In the genomic region with DNA sequence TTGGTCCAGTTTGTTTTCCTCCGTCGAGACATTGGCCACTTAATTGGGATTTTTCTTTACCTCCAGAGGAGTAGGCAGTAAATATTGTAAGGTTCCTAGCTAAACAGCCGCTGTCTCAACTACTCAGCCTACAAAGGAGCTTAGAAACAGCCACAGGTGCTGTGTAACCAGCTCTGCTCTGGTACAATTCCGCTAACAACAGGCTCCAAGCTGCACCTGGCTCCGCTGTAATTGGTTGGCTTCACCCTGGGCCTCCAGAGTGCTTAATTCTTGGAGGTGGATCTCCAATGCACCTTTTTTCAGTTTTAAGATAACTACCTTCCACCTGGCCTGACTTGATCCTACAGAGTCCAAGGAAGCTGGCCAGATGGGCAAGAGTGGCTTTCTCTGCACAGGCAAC, we compare ENCODE assay signal across 12 mouse cellular contexts. TPM values are rescaled to one million over a fixed set of nuclear protein-coding genes. Genes with fewer than 3 reads are reported as not detected.
DNase-seq lines count a peak whose midpoint lies in the region; ATAC-seq and TF ChIP-seq lines count a peak whose summit lies in the region.
"Had no signal": no experiment of that assay in that cellular context is flagged by ENCODE, and none has a peak within 500 bp of the region (broad histone marks: within the 10 kb centered on the region; RNA-seq: fewer than 3 reads in every experiment).

No protein-coding gene starts in this region.

- peak overlapping the region; percentile 41; the same call in 1 of the 2 replicates for H3K27ac ChIP-seq in forebrain, embryonic 15.5 days (replicated peaks)
- H3K27ac ChIP-seq in forebrain, embryonic 13.5 days, result no peak overlapping the region; the same call in 1 of the 2 replicates
- H3K27ac ChIP-seq in kidney, postnatal 0 days, result peak overlapping the region; percentile 60
- H3K27ac ChIP-seq in limb, embryonic 13.5 days, result peak overlapping the region; percentile 29; the same call in 1 of the 2 replicates

- peaks cover 34% of the 10 kb centered on the region for H3K4me1 ChIP-seq in forebrain, embryonic 15.5 days
- H3K4me1 ChIP-seq in forebrain, embryonic 13.5 days, result peaks cover 29% of the 10 kb centered on the region
- 0 out of 2 replicates have a peak, but pooled peaks cover 4% of the 10 kb centered on the region for H3K4me1 ChIP-seq in kidney, postnatal 0 days (replicated peaks; ENCODE audit: insufficient read depth, low read length)
- peaks cover 48% of the 10 kb centered on the region for H3K4me1 ChIP-seq in limb, embryonic 13.5 days

- no peak for DNase-seq in kidney, postnatal 0 days (ENCODE audit: low spot score)
- DNase-seq in kidney, adult 18-20 months, result no peak
- DNase-seq in thymus, postnatal 14 days, result peak; percentile 74
- DNase-seq in ovary, postnatal 14 days (ENCODE audit: low spot score), result no peak
- no peak for DNase-seq in left cerebral cortex, adult 8-10 months (ENCODE audit: low spot score in 2 of 2)
- DNase-seq: cerebellum, postnatal 36 days; lung, adult 2 months had no signal

- H3K4me3 ChIP-seq in forebrain, embryonic 15.5 days, result no peak overlapping the region
- no peak overlapping the region for H3K4me3 ChIP-seq in forebrain, embryonic 13.5 days
- no peak overlapping the region for H3K4me3 ChIP-seq in kidney, postnatal 0 days (replicated peaks; ENCODE audit: low read depth, low read length)
- H3K4me3 ChIP-seq in limb, embryonic 13.5 days, result no peak overlapping the region
- H3K4me3 ChIP-seq: myocyte had no signal

- no peaks in the 10 kb centered on the region for H3K27me3 ChIP-seq in forebrain, embryonic 15.5 days
- no peaks in the 10 kb centered on the region for H3K27me3 ChIP-seq in forebrain, embryonic 13.5 days
- H3K27me3 ChIP-seq in kidney, postnatal 0 days (ENCODE audit: insufficient read depth, low read length), result no peaks in the 10 kb centered on the region
- no peaks in the 10 kb centered on the region for H3K27me3 ChIP-seq in limb, embryonic 13.5 days

- peaks cover 16% of the 10 kb centered on the region for H3K36me3 ChIP-seq in forebrain, embryonic 15.5 days
- H3K36me3 ChIP-seq in forebrain, embryonic 13.5 days (ENCODE audit: poor library complexity, severe bottlenecking), result peaks cover 67% of the 10 kb centered on the region
- H3K36me3 ChIP-seq in kidney, postnatal 0 days (ENCODE audit: insufficient read depth, low read length), result peaks cover 41% of the 10 kb centered on the region
- peaks cover 84% of the 10 kb centered on the region for H3K36me3 ChIP-seq in limb, embryonic 13.5 days

- WGBS in forebrain, embryonic 15.5 days, result 87% methylated on average over 5 of the region's 5 CpGs
- whole genome bisulfite sequencing in forebrain, embryonic 13.5 days, result 91% methylated on average over 5 of the region's 5 CpGs
- 74% methylated on average over 5 of the region's 5 CpGs for WGBS in kidney, postnatal 0 days
- 60% methylated on average over 5 of the region's 5 CpGs for WGBS in limb, embryonic 13.5 days

- no peak for ATAC-seq in forebrain, embryonic 15.5 days (replicated peaks)
- ATAC-seq in forebrain, embryonic 13.5 days, result no peak
- no peak for ATAC-seq in kidney, postnatal 0 days (replicated peaks; ENCODE audit: low FRiP score, low read depth)
- ATAC-seq in limb, embryonic 13.5 days (ENCODE audit: low FRiP score, low read depth), result no peak

- no peaks in the 10 kb centered on the region for H3K9me3 ChIP-seq in forebrain, embryonic 15.5 days
- H3K9me3 ChIP-seq in forebrain, embryonic 13.5 days (replicated peaks), result no peaks in the 10 kb centered on the region
- no peaks in the 10 kb centered on the region for H3K9me3 ChIP-seq in kidney, postnatal 0 days (replicated peaks; ENCODE audit: low read length)
- H3K9me3 ChIP-seq in limb, embryonic 13.5 days, result no peaks in the 10 kb centered on the region
- H3K9me3 ChIP-seq: G1E had no signal

- H3K9ac ChIP-seq in forebrain, embryonic 15.5 days (replicated peaks), result no peak overlapping the region
- H3K9ac ChIP-seq in forebrain, embryonic 13.5 days, result no peak overlapping the region
- no peak overlapping the region for H3K9ac ChIP-seq in kidney, postnatal 0 days (ENCODE audit: low read depth, low read length)
- no peak overlapping the region for H3K9ac ChIP-seq in limb, embryonic 13.5 days

- TF ChIP-seq CTCF in kidney, postnatal 0 days (IDR thresholded peaks at IDR 0.05; ENCODE audit: low read depth), result no peak

- no peak overlapping the region for H3K4me2 ChIP-seq in forebrain, embryonic 15.5 days (replicated peaks)
- no peak overlapping the region for H3K4me2 ChIP-seq in forebrain, embryonic 13.5 days
- H3K4me2 ChIP-seq in kidney, postnatal 0 days (ENCODE audit: low read length), result no peak overlapping the region
- no peak overlapping the region for H3K4me2 ChIP-seq in limb, embryonic 13.5 days (replicated peaks)

RNA-seq across cellular contexts. Expression of gene Pgpep1l, which starts 40.0 kb away (rescaled TPM):
- not detected in 2 replicates for polyA plus RNA-seq in forebrain, embryonic 15.5 days (2015; fragmentation: Nextera tagmentation; extraction: Ambion mirVana)
- not detected in 2 replicates for polyA plus RNA-seq in forebrain, embryonic 13.5 days (2015; fragmentation: Nextera tagmentation; extraction: Ambion mirVana)
- polyA plus RNA-seq in kidney, postnatal 0 days (2015; fragmentation: Nextera tagmentation; extraction: Ambion mirVana), result 0.18 and 0.19 TPM in 2 replicates
- not detected in 2 replicates for polyA plus RNA-seq in limb, embryonic 13.5 days (2015; fragmentation: Nextera tagmentation; extraction: Ambion mirVana)
- 1 to 10 TPM; 1.4 to 2.7 (median 2.1) TPM for total RNA-seq in left cerebral cortex, adult 8-10 months (2022)
- total RNA-seq: G1E had no signal

RNA-seq across cellular contexts. Expression of gene Fam169b, which starts 49.6 kb away (rescaled TPM):
- 0.10 TPM in 1 of 2 replicates, not detected in the other for polyA plus RNA-seq in forebrain, embryonic 15.5 days (2015; fragmentation: Nextera tagmentation; extraction: Ambion mirVana)
- not detected in 2 replicates for polyA plus RNA-seq in forebrain, embryonic 13.5 days (2015; fragmentation: Nextera tagmentation; extraction: Ambion mirVana)
- polyA plus RNA-seq in kidney, postnatal 0 days (2015; fragmentation: Nextera tagmentation; extraction: Ambion mirVana), result 0.47 and 0.64 TPM in 2 replicates
- polyA plus RNA-seq in limb, embryonic 13.5 days (2015; fragmentation: Nextera tagmentation; extraction: Ambion mirVana), result 2.0 TPM in 2 replicates
- total RNA-seq in left cerebral cortex, adult 8-10 months (2022), result under 1 TPM; 0.39 to 0.76 (median 0.67) TPM
- polyA plus RNA-seq: G1E had no signal
